Mouse (Mus musculus) liver, postnatal 0 days (tissue): ENCODE measurements around the gene Tbc1d21. TPM values are rescaled to one million over a fixed set of nuclear protein-coding genes. Genes with fewer than 3 reads are reported as not detected.
A peak's percentile ranks its signal among the peaks of the same experiment; 100 is the strongest.

Source experiments
- ATAC-seq: fragments of 200-750 bp; cut with Nextera tagmentation; 2 replicates; pipeline ENCODE4 v1.8.0; 2017; ENCODE audit warnings: mild to moderate bottlenecking, moderate library complexity
- DNase-seq: peaks from one replicate; pipeline ENCODE4 v3.0.0-alpha.2; 2016
- H3K27ac ChIP-seq: fragments of 300-500 bp; sonication (generic); 2 replicates; pipeline ENCODE4 v1.5.1; 2014; ENCODE audit warnings: antibody characterized with exemption, moderate library complexity, mild to moderate bottlenecking, low read depth
- H3K27me3 ChIP-seq: fragments of 300-500 bp; sonication (generic); 2 replicates; pipeline ENCODE4 v1.6.1; 2014; ENCODE audit warnings: low read length, control low read depth, mixed read lengths; ENCODE audit not compliant: insufficient read depth
- H3K36me3 ChIP-seq: fragments of 300-500 bp; sonication (generic); replicated peaks from 2 replicates; pipeline ENCODE4 v1.6.1; 2014; ENCODE audit warnings: mild to moderate bottlenecking, control low read depth, low read length, moderate library complexity, mixed read lengths; ENCODE audit not compliant: insufficient read depth
- H3K4me1 ChIP-seq: fragments of 300-500 bp; sonication (generic); 2 replicates; pipeline ENCODE4 v1.6.1; 2014; ENCODE audit warnings: antibody characterized with exemption, mild to moderate bottlenecking, control low read depth; ENCODE audit not compliant: insufficient read depth
- H3K4me2 ChIP-seq: fragments of 300-500 bp; sonication (generic); 2 replicates; pipeline ENCODE4 v1.6.1; 2014; ENCODE audit warnings: low read depth, mild to moderate bottlenecking, low read length, moderate library complexity, mixed read lengths
- H3K4me3 ChIP-seq: fragments of 300-500 bp; sonication (generic); 2 replicates; pipeline ENCODE4 v1.5.1; 2014; ENCODE audit warnings: low read depth, low read length
- H3K9ac ChIP-seq: fragments of 300-500 bp; sonication (generic); replicated peaks from 2 replicates; pipeline ENCODE4 v1.6.1; 2014; ENCODE audit warnings: mild to moderate bottlenecking, moderate library complexity
- H3K9me3 ChIP-seq: fragments of 300-500 bp; sonication (generic); 2 replicates; pipeline ENCODE4 v1.6.1; 2016; ENCODE audit warnings: mild to moderate bottlenecking, control low read depth, low read length, mixed read lengths
- CTCF ChIP-seq: sonication (generic); IDR thresholded peaks from 2 replicates; pipeline ENCODE4 v1.5.1; 2016; ENCODE audit warnings: antibody characterized with exemption, low read depth
- EP300 ChIP-seq: IDR thresholded peaks from 2 replicates; pipeline ENCODE4 v1.6.1; 2016; ENCODE audit warnings: antibody characterized with exemption, low read depth, mild to moderate bottlenecking
- WGBS: fragments of 180-500 bp; shearing (Covaris S2); extraction: QIAGEN DNeasy Blood & Tissue Kit; methylation state at CpG from one replicate; pipeline ENCODE4 v1.1.7; 2014; ENCODE audit not compliant: insufficient replicate concordance; 5-methylcytosine and 5-hydroxymethylcytosine counted together
- polyA plus RNA-seq: library from polyadenylated mRNA; unstranded; fragments of >200 nt; fragmentation: Nextera tagmentation; extraction: Ambion mirVana; gene quantifications from 2 replicates; pipeline ENCODE4 v1.2.1, GENCODE M21; 2015

Gene Tbc1d21
- polyA plus RNA-seq, 1 experiment from 2014 or later = not detected

GRCm38 (mm10) chr9:58316784-58317183, 53.5 kb downstream of the Tbc1d21 start:
- no peak for ATAC-seq
- WGBS = 64% methylated on average over 7 of the region's 7 CpGs

GRCm38 (mm10) chr9:58315850-58316249, 54.4 kb downstream of the Tbc1d21 start:
- 87% methylated on average over 2 of the region's 2 CpGs for WGBS

More at GRCm38 (mm10) chr9:58316784-58317183, 53.5 kb downstream of the Tbc1d21 start:
- DNase-seq = no peak
- Histone ChIP-seq H3K27me3 (peaks cover 21% of the 10 kb centered on the region), H3K36me3 (no peaks in the 10 kb centered on the region), H3K4me2 (no peak overlapping the region), H3K27ac (no peak overlapping the region), H3K4me3 (no peak overlapping the region), H3K4me1 (no peaks in the 10 kb centered on the region; the same call in 1 of the 2 replicates), H3K9me3 (no peaks in the 10 kb centered on the region), H3K9ac (no peak overlapping the region)
- TF ChIP-seq CTCF (no peak), EP300 (no peak)

GRCm38 (mm10) chr9:58314682-58315360, 55.4 kb downstream of the Tbc1d21 start:
- no peaks in the 10 kb centered on the region for H3K9me3 ChIP-seq
- no peak for ATAC-seq
- WGBS = 54% methylated on average over 5 of the region's 5 CpGs

More at GRCm38 (mm10) chr9:58315850-58316249, 54.4 kb downstream of the Tbc1d21 start:
- TF ChIP-seq EP300 (no peak), CTCF (no peak)
- no peak overlapping the region for H3K9ac ChIP-seq
- no peaks in the 10 kb centered on the region for H3K36me3 ChIP-seq
- H3K4me2 ChIP-seq = no peak overlapping the region
- H3K4me3 ChIP-seq = no peak overlapping the region
- no peak overlapping the region for H3K27ac ChIP-seq
- ATAC-seq = no peak
- H3K9me3 ChIP-seq = no peaks in the 10 kb centered on the region
- DNase-seq = no peak
- H3K4me1 ChIP-seq = no peaks in the 10 kb centered on the region; the same call in 1 of the 2 replicates
- peaks cover 28% of the 10 kb centered on the region for H3K27me3 ChIP-seq

GRCm38 (mm10) chr9:58312944-58313359, 57.3 kb downstream of the Tbc1d21 start, which contains the start of gene Loxl1:
Gene Loxl1, minus strand, starts transcription at chr9:58313186.
- Histone ChIP-seq H3K36me3 (no peaks in the 10 kb centered on the region), H3K4me2 (peak within 1 kb of the TSS; percentile 58), H3K27ac (no peak within 1 kb of the TSS), H3K4me3 (peak within 1 kb of the TSS; percentile 19), H3K27me3 (peaks cover 28% of the 10 kb centered on the region), H3K4me1 (no peaks in the 10 kb centered on the region; the same call in 1 of the 2 replicates), H3K9ac (no peak within 1 kb of the TSS; the same call in 1 of the 2 replicates), H3K9me3 (no peaks in the 10 kb centered on the region)
- TF ChIP-seq EP300 = no peak
- TF ChIP-seq CTCF = no peak
- 7% methylated on average over 21 of the region's 21 CpGs for WGBS
- DNase-seq (no peak), ATAC-seq (no peak)

More at GRCm38 (mm10) chr9:58314682-58315360, 55.4 kb downstream of the Tbc1d21 start:
- DNase-seq = no peak
- TF ChIP-seq EP300 (no peak), CTCF (no peak)
- H3K36me3 ChIP-seq = no peaks in the 10 kb centered on the region
- H3K9ac ChIP-seq = no peak overlapping the region
- H3K4me1 ChIP-seq = no peaks in the 10 kb centered on the region; the same call in 1 of the 2 replicates
- H3K4me2 ChIP-seq = no peak overlapping the region
- no peak overlapping the region for H3K27ac ChIP-seq
- H3K4me3 ChIP-seq = no peak overlapping the region
- H3K27me3 ChIP-seq = peaks cover 28% of the 10 kb centered on the region

GRCm38 (mm10) chr9:58312196-58312943, 57.9 kb downstream of the Tbc1d21 start:
- H3K9ac ChIP-seq = no peak overlapping the region
- no peak for TF ChIP-seq CTCF
- H3K27ac ChIP-seq = no peak overlapping the region
- no peak for DNase-seq
- peaks cover 28% of the 10 kb centered on the region for H3K27me3 ChIP-seq
- H3K4me1 ChIP-seq = no peaks in the 10 kb centered on the region; the same call in 1 of the 2 replicates
- WGBS = 4% methylated on average over 57 of the region's 72 CpGs
- H3K4me3 ChIP-seq = peak overlapping the region; percentile 19
- H3K9me3 ChIP-seq = no peaks in the 10 kb centered on the region
- ATAC-seq = no peak
- H3K36me3 ChIP-seq = no peaks in the 10 kb centered on the region
- peak overlapping the region; percentile 58 for H3K4me2 ChIP-seq
